Mouse (Mus musculus) spleen, adult 2 months (tissue): ENCODE measurements around the gene Ccdc171. TPM values are rescaled to one million over a fixed set of nuclear protein-coding genes. Genes with fewer than 3 reads are reported as not detected.

Experiments used
- DNase-seq, 2 experiments: peaks; one replicate each; pipeline versions ENCODE4 v3.0.0 to v3.0.0-alpha.2; 2012 to 2021; ENCODE audit warnings: low spot score in 2 of 2, low read depth in 1 of 2
- H3K27ac ChIP-seq: fragments of 200-500 bp; 2 replicates; pipeline ENCODE4 v1.5.1; 2012; ENCODE audit warnings: low read length, inconsistent platforms; ENCODE audit not compliant: insufficient read depth
- H3K27me3 ChIP-seq: fragments of 200-500 bp; 2 replicates; pipeline ENCODE4 v1.6.1; 2012; ENCODE audit warnings: mild to moderate bottlenecking, moderate library complexity, low read length, inconsistent platforms; ENCODE audit not compliant: control insufficient read depth, insufficient read depth
- H3K36me3 ChIP-seq: fragments of 200-500 bp; 2 replicates; pipeline ENCODE4 v1.6.1; 2012; ENCODE audit warnings: mild to moderate bottlenecking, low read length, inconsistent platforms; ENCODE audit not compliant: control insufficient read depth, insufficient read depth
- H3K4me1 ChIP-seq: fragments of 200-500 bp; 2 replicates; pipeline ENCODE4 v1.6.1; 2011; ENCODE audit warnings: inconsistent platforms; ENCODE audit not compliant: control insufficient read depth, insufficient read depth, insufficient read length
- H3K4me3 ChIP-seq: fragments of 200-500 bp; 2 replicates; pipeline ENCODE4 v1.5.1; 2011; ENCODE audit warnings: mild to moderate bottlenecking, inconsistent platforms; ENCODE audit not compliant: insufficient read depth, insufficient read length; ENCODE audit errors: extremely low read depth
- CTCF ChIP-seq: fragments of 200-500 bp; IDR thresholded peaks from 2 replicates; pipeline ENCODE4 v1.5.1; 2011; ENCODE audit warnings: mild to moderate bottlenecking, inconsistent platforms; ENCODE audit not compliant: insufficient read depth, insufficient read length, insufficient replicate concordance; ENCODE audit errors: extremely low read depth
- POLR2A ChIP-seq: fragments of 200-500 bp; IDR thresholded peaks from 2 replicates; pipeline ENCODE4 v1.6.1; 2011; ENCODE audit warnings: low read depth, low read length, inconsistent platforms
- WGBS: fragments of 180-500 bp; shearing (Covaris S2); methylation state at CpG from one replicate; pipeline ENCODE4 v1.1.7; 2018; 5-methylcytosine and 5-hydroxymethylcytosine counted together
- polyA plus RNA-seq: library from polyadenylated mRNA; depleted of rRNA; stranded (reverse); fragments of >200 nt; gene quantifications from 2 replicates; pipeline ENCODE4 v1.2.3, GENCODE M21; 2012

Gene Ccdc171
- polyA plus RNA-seq, 1 experiment, result 1.0 TPM

DNA sequence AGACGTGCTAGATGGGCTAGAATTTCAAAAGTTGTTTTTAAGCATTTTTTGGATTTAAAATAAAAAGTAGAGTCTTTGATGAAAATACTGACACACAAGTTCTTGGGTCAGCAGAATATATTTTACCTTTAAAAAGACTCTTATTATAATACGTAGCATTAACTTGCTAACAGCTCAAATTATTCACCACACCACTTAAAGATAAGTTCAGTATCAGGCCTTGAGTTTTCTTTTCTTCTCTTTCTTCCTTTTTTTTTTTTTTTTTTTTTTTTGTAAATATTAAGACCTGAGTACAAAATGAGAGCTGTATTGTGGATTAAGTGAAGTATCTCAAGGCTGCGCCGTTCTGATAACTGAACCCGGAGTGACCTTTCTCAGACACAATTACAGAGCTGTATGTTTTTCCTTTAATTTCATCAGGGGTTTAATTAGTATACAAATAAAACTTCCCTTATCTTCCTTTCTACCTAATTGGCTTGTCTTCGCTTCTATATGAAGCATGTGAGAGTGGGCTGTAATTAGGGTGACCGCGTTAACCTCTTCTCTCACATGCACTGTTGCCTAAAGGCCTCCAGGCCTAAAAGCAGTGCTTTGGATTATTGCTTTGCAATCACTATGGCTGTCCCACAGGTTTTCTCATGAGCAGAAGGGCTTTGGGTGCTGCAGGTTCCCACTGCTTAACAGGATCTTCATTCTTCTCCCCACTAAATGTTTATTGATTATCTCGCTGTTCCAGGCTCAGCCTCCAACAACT is 214.0 kb downstream of the Ccdc171 start:
- WGBS, result 92% methylated on average over 9 of the region's 9 CpGs
- no peak for DNase-seq
- no peaks in the 10 kb centered on the region for H3K36me3 ChIP-seq
- H3K4me1 ChIP-seq, result no peaks in the 10 kb centered on the region
- no peaks in the 10 kb centered on the region for H3K27me3 ChIP-seq
- H3K27ac ChIP-seq, result no peak overlapping the region
- TF ChIP-seq CTCF (no peak), POLR2A (no peak)
- no peak overlapping the region for H3K4me3 ChIP-seq

DNA sequence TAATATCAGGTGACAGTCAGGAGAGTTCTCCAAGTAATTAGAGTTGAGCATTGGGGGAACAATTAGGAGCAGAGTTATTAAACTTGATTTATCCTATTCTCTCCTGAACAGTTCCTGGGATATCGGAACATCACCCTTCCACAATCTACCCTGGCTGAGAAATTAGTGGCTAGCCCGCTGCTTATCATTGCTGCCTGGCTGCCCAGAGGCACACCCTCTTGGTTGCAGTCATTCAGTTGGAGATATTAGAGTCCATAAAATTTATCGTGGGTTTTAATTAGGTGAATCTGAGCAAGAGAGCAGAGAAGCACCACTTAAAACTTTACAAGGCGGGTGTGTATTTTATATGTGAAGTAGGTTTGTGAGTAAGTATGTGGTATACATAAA is 214.5 kb downstream of the Ccdc171 start:
- WGBS, result 89% methylated on average over 4 of the region's 4 CpGs
- DNase-seq, result no peak
- no peaks in the 10 kb centered on the region for H3K27me3 ChIP-seq
- TF ChIP-seq POLR2A, result no peak
- no peaks in the 10 kb centered on the region for H3K4me1 ChIP-seq
- H3K4me3 ChIP-seq, result no peak overlapping the region
- H3K36me3 ChIP-seq, result no peaks in the 10 kb centered on the region
- no peak overlapping the region for H3K27ac ChIP-seq

DNA sequence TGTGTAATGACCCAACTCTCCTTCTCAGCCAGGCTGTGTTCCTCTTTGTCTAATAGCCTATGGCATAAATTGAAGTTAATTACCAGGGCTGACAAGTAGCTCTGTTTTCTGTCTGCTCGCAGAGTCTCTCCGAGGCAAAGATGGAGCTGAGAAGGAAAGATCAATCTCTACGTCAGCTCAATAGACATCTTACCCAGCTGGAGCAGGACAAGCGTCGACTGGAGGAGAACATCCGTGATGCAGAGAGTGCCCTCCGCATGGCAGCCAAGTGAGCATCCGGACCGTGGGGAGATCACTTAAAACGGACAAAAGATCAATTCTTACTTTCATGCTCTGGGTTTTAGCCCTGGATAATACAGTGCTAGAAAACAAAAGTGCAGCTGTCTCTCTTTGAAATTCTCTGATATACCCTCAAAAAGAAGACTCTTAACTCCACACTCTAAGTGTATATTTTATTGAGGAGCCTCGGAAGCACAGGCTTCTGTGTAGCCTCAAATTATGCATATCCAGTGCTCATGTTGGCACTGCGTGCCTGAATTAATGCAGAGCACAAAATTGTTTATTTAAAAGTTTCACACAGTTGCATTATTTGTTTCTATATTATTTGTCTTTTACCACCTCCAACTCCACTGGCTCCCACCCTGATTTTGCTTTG is 217.6 kb downstream of the Ccdc171 start:
- Histone ChIP-seq H3K36me3 (no peaks in the 10 kb centered on the region), H3K4me3 (no peak overlapping the region), H3K27me3 (no peaks in the 10 kb centered on the region), H3K4me1 (no peaks in the 10 kb centered on the region), H3K27ac (no peak overlapping the region)
- WGBS, result 94% methylated on average over 12 of the region's 12 CpGs
- no peak for DNase-seq
- TF ChIP-seq CTCF (no peak), POLR2A (no peak)

DNA sequence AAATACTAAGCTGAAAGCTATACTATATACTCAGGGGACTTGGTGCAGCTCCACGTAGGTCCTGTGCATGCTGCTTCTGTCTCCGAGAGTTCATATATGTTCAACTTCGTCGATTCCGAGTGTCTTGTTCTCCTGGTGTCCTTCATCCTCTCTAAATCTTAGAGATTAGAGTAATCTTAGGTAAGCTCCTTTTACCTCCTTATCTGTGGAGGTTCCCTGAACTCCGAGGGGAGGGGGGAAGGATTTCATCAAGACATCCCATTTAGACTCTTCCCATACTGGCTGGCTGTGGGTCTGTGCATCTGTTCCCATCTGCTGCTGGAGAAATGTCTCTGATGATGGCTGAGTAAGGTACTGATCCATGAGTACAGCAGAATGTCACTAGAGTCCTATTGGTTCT is 249.8 kb downstream of the Ccdc171 start:
- Histone ChIP-seq H3K4me1 (no peaks in the 10 kb centered on the region), H3K27ac (no peak overlapping the region), H3K27me3 (no peaks in the 10 kb centered on the region), H3K4me3 (no peak overlapping the region), H3K36me3 (no peaks in the 10 kb centered on the region)
- TF ChIP-seq CTCF (no peak), POLR2A (no peak)
- no peak for DNase-seq
- 95% methylated on average over 6 of the region's 6 CpGs for WGBS

DNA sequence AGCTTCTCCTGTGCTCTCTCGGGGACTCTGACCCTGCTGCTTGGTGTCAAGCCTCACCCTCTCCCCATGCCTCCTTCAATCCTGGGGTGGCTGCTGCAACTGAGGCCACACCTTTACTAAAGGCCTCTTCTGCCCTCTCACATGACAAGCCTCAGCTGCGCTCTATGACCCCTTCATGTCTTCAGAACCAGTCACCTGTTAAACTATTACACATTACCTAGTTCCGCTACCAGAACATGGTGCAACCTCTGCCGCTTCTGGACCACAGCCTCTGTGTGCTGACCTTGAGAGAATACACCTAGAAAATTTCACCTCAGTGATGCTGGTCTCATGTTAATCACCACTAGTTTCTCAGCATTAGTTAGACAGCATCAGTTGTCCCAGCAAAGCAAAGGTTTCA is 254.7 kb downstream of the Ccdc171 start:
- Histone ChIP-seq H3K27me3 (no peaks in the 10 kb centered on the region), H3K27ac (no peak overlapping the region), H3K4me1 (no peaks in the 10 kb centered on the region), H3K4me3 (no peak overlapping the region), H3K36me3 (no peaks in the 10 kb centered on the region)
- DNase-seq, result no peak
- TF ChIP-seq CTCF, result no peak
- TF ChIP-seq POLR2A, result no peak
- WGBS, result 94% methylated on average over 4 of the region's 4 CpGs

DNA sequence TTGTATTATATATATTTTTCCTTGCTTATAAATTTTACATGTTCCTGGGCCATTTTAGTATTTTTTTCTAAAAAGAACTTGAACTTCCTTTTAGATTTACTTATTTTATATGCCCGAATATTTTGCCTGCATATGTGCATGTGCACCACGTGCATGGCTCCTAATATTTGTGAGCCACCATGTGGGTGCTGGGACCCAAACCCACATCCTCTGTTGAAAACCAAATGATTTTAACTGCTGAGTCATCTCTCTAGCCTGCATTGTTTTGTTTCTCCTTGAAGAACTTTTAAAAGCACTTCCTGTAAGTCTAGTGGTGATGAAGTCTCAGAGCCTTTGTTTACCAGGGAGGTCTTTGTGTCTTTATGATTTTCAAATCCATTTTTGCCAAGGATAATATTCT is 259.8 kb downstream of the Ccdc171 start:
- Histone ChIP-seq H3K27ac (no peak overlapping the region), H3K4me1 (no peaks in the 10 kb centered on the region), H3K4me3 (no peak overlapping the region), H3K27me3 (no peaks in the 10 kb centered on the region), H3K36me3 (no peaks in the 10 kb centered on the region)
- TF ChIP-seq POLR2A, result no peak
- TF ChIP-seq CTCF, result no peak
- no peak for DNase-seq
- 16% methylated on average over 2 of the region's 2 CpGs for WGBS

DNA sequence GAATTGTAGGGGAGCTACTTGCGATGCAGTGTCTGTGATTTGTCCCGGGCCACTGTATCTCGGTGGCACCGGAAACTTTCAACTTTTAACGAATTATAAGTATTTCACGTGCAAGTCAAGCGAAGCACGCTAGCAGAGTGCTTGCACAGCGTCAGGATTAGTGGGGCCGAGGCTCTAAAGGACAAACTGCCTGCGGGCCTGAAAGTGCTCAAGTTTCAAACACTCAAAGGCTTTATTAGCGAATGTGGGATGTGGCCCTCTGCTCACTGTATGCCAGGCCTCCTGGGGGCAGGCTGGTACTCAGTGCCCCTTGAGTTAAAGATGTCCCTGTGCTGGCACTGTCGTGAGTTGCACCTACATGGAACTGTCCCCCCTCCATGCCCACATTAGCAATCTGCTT is 266.5 kb downstream of the Ccdc171 start:
- Histone ChIP-seq H3K36me3 (no peaks in the 10 kb centered on the region), H3K4me3 (no peak overlapping the region), H3K4me1 (no peaks in the 10 kb centered on the region), H3K27ac (no peak overlapping the region), H3K27me3 (no peaks in the 10 kb centered on the region)
- no peak for TF ChIP-seq POLR2A
- TF ChIP-seq CTCF, result no peak
- WGBS, result 93% methylated on average over 13 of the region's 13 CpGs
- no peak for DNase-seq
